Mouse (Mus musculus) testis, adult 10 weeks (tissue): ENCODE results near the gene Tns3. TPM values are rescaled to one million over a fixed set of nuclear protein-coding genes. Genes with fewer than 3 reads are reported as not detected.

Experiments
- polyA plus RNA-seq: library from polyadenylated mRNA; stranded (reverse); fragments of 350-450 nt; fragmentation: Illumina TruSeq; extraction: RNeasy Lipid Tissue Mini Kit (QIAGEN cat#74804); gene quantifications from one replicate; pipeline ENCODE4 v1.2.3, GENCODE M21; 2014; ENCODE audit warnings: low read depth, low replicate concordance

Tns3 gene
- polyA plus RNA-seq = 4.1 TPM

GRCm38 (mm10) chr11:8664393-8664743, at the start of gene Tns3:
Gene Tns3 (minus strand): TSS chr11:8664535.

